Mouse (Mus musculus) kidney, adult 11 months (tissue): ENCODE results near the gene Slc43a1.
A peak's percentile ranks its signal among the peaks of the same experiment; 100 is the strongest.
"Not testable (repeated sequence)": the region's sequence is repeated elsewhere in the genome, so short reads cannot be mapped to it uniquely, and the experiment has no call there.

Experiments
- DNase-seq: peaks from one replicate; pipeline ENCODE4 v3.0.0; 2022

Gene Slc43a1

GRCm38 (mm10) chr2:84868521-84868943, 29.9 kb downstream of the Slc43a1 start:
- peak; percentile 42 for DNase-seq

DNA sequence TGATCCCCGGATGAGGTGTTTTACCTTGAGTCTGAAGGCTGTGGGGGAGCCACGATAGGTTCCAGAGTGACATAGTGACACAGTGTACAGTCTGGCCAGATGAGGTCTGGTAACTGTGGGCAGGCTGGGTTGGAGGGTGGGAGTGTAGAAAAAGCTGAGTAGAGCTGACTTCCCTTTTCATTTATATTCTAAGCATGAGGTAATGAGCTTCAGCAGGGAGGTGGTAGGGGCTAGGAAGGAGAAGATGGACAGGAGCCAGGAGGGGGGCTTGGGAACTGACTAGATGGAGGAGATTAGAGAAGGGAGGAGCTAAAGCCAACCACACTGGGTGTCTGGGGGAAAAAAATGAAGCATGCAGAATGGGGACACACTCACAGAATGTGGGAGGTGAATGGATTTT, 30.3 kb downstream of the Slc43a1 start:
- DNase-seq, result no peak

GRCm38 (mm10) chr2:84870623-84871160, 32.0 kb downstream of the Slc43a1 start:
- DNase-seq, result no peak

- DNase-seq, result peak; percentile 63
These were observed 33.6 kb downstream of the Slc43a1 start for GRCm38 (mm10) chr2:84872105-84872716.

DNA sequence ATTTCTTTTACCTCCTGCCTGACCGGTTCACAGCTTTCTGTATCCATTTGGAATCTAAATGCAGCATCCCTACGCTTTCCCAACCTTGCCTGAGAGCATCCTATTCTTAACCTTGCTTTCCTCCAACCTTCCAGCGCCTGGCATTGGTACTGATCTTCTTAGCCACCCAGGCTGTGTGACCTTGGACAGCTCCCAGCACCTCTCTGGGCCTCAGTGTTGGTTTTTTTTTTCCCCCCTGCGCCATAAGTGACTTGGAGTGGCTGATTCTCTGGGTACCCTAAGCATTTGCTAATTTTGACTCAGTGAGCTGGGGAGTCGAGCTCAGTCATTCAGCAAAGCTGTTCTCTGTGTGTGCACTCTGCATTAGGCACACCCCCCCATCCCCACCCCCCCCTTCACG, 37.2 kb downstream of the Slc43a1 start:
- no peak for DNase-seq

DNA sequence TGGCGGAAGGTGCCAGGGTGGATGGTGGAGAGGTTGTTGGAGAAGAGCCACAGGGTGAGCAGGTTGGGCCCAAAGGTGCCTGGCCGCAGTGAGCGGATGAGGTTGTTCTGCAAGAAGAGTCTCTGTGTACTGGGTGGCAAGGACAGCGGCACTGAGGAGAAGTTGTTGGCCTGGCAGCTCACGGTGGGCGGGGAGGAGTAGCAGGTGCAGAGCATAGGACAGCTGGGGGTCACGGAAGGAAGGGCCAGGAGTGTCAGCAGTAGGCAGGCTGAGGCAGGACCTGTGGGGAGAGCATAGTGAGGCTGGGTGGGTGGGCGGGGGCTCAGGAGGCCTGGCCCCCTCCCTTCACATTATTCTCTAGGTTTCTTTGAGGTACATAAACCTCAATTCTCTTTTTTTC, 41.9 kb downstream of the Slc43a1 start:
- DNase-seq, result no peak

DNA sequence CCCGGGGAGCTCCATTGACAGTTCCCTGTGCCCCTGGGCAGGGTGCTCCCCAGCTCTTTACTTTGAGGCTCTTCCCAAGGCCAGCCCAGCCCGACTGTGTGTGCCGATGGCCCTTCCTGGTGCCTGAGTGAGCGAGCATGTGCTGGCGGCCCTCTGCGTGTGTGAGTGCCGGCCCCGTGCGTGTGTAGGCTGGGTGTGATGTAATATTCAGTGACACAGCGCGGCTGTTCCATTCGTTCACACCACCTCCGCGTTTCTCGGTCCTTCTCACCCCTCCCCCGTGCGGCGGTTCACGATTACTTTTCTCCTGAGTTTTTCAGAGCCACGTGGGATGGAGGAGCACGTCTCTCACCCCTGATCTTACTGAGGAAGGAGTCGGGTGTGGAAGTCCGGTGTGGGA, 44.0 kb downstream of the Slc43a1 start:
- DNase-seq, result no peak

- DNase-seq, result no peak
These were observed 44.4 kb downstream of the Slc43a1 start for GRCm38 (mm10) chr2:84883084-84883483.

DNA sequence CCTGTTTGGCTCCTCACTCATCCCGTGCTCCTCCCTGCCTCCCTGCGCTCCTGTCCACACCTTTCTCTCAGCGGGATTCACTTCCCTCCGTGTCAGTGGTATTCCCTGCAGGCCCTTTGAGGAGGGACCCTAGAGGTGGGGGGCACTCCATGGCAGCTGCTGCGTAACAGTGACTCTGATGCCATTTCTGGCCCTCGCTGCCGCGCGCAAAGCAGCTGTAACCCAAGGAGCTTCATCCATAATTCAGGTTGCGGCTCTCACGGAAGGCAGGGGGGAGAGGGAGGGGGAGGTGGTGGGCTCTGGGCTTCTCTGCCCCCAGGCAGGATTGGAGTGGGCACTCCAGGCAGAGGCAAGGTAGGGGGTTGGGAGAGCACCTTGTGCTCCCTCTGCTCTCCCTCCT, 44.9 kb downstream of the Slc43a1 start:
- DNase-seq, result no peak

GRCm38 (mm10) chr2:84883942-84884341, 45.3 kb downstream of the Slc43a1 start:
- DNase-seq, result no peak

DNA sequence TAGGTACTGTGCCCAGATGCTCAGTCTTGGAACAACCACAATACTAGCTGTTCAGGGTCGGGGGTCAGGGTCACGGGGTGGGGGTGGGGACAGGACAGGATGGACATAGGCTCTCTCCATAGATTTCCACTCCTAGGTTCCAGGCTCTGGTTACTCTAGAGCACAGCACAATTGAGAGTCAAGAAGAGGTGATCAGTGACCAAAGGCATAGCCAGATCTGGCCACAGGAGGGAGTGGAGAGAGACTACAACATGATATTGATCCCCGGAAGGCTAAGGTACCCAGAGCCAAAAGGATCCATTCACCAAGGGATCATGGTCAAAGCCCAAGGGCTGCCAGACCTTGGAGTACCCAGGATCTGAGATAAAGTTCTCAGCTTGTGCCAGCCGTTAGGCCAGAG, 46.0 kb downstream of the Slc43a1 start:
- no peak for DNase-seq

DNA sequence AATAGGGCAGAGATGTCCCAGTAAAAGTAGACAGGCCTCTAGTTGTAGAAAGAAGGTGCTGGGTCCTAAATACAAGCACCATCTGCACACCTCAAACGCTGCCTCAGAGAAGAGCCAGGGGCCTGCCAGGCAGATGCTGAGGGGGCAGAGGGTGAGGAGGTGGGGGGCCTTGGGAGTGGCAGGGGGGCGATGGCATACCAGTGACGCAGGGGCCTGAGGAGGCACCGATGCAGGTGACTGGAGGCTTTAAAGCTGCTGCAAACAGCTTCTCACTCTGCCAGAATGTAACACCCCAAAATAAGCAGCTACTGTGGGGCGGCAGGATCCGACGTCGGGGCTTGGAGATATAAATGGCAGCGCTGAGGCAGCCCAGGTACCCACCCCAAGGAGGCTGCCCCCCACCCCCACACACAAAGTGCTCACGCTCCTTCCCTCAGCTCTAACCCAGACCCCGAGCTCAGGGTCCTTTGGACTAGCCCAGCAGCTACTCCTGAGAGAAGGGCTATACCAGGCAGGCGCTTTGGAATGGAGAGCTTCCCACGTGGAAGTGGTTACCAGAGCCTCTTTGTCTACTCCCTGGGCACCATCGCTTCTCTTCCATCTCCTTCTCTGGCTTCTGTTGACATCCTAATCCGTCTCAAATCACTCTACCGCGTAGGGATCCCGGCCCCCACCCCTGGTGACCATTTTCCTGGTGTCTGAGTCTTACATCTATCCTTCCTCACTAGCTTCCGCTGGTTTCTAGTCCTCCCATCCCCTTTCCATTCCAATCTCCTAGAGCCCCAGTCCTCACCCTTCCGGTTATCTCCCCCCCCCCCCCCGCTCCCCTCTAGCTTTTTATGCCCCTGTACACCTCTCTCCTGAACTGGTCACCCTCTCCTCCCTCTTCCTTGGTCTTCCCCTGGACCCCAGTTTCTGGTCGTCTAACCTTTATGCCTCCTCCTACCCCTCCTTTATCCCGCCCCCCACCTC, 46.7 kb downstream of the Slc43a1 start:
- no peak for DNase-seq

DNA sequence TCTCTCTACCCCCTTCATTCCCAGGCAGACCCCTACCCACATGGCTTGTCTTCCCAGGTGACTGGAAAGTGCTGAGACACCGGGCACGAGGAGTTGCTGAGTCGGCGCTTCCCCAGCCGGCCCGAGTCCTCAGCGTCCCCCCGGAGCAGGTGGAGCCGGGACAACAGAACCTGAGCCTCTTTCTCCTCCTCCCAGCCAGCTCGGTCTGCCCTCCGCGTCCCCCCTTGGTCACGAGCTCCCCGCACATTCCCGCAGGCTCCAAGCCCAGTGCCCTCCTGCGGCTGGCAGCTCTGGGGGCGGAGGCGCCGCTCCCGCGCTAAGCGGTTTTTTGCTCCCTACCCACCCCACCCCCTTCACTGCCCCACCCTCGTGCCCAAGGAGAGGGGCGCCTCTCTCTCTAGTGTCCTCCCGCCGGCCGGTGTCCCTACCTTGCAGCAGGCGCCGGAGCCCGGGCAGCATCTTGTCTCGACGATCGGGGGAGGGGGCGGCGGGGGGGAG, 47.6 kb downstream of the Slc43a1 start, which contains the start of gene Rtn4rl2:
Gene Rtn4rl2 (minus strand): TSS at position 477 of the 498 bp plus-strand sequence.
- no peak for DNase-seq

GRCm38 (mm10) chr2:84886821-84887281, 48.2 kb downstream of the Slc43a1 start:
- DNase-seq, result no peak

GRCm38 (mm10) chr2:84887411-84888271, 49.0 kb downstream of the Slc43a1 start:
- DNase-seq, result peak; percentile 42

DNA sequence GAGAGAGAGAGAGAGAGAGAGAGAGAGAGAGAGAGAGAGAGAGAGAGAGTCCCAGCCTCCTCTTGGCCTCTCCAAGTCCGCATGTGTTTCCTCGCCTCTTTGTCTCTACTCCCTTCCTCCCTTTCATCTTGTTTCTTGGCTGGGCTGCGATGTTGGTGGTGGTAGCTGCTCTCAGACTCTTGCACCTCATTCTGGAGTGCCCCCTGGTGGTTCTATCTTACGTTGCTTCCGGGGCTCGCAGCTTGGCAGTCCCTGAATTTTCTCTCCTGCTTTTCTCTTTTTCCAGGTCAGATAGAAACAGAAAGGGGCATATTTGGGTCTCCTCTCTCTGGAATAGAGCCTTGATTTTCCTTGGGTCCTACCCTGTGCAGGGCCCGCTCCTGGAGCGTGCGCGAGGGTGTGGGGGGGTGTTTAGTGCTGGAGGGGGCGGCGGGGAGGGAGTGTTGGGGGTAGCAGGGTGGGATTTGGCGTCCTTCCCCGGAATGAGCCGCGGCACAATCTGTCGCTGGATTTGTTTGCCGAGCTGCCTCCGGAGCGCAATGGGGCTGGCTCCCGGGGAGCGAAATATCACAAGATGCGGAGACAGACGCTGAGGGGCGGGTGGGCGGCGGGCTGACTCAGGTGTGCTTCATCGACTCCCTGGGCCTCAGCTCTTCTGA, 50.1 kb downstream of the Slc43a1 start:
- DNase-seq, result peak; percentile 55

DNA sequence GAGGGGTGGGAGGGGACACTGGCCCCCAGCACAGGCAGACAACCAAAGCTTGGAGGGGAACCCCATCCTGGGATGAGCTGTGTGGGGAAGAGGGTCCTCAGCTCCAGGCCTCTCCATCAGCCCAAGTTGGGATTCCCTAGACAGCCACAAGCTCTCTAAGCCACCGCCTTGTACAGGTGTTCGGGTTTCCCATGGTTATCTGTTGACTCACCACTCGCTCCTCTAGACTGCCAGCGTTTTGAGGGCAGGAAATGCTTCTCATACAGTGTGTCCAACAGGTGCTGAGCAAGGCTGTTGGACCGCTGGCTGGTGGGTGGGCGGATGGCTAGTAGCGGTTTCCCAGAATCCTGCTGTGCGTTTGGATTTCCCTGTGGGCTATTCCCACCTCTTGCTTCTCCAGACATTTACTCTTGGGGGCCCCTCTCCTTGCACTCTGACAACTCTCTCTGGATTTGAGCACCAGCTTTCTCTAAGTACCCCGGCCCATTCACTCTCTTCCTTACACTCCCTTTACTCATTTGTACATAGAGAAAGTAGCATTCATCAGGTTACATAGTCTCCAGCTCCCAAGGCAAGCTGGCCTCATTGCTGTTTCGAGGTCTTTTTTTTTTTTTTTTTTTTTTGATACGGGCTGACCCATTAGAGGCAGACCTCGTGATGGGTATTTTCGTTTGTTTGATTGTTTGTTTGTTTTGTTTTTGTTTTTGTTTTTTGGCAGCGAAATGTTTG, 50.8 kb downstream of the Slc43a1 start:
- no peak for DNase-seq

DNA sequence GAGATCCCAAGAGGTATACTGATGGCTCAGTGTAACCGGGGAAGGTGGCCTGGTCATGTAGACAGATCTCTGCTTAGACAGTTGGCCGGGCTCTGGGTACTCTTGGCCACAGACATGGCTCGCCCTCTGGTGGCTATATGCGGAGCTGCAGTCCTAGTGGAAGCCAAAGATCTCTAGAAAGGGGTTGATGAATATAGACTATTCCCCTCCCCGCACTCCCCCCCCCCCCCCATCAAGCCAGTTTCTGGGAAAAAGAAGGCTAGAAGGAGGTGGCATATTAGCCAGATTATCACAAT, 51.3 kb downstream of the Slc43a1 start:
- DNase-seq, result peak; percentile 71

GRCm38 (mm10) chr2:84893359-84893758, 54.7 kb downstream of the Slc43a1 start:
- DNase-seq, result no peak

GRCm38 (mm10) chr2:84895495-84896198, 57.0 kb downstream of the Slc43a1 start:
- no peak for DNase-seq

DNA sequence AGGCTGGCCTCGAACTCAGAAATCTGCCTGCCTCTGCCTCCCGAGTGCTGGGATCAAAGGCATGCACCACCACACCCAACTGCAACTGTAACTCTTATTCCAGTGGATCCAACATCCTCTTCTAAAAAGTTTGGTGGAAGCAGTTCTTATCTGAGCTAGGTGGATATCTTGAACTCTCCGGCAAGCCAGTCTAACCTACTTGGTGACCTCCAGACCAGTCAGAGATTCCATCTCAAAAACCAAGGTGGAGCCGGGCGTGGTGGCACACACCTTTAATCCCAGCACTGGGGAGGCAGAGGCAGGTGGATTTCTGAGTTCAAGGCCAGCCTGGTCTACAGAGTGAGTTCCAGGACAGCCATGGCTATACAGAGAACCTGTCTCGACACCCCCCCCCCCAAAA, 58.0 kb downstream of the Slc43a1 start:
- not testable (repeated sequence) for DNase-seq
